Mouse (Mus musculus): ENCODE results near the gene Dennd4a. TPM values are rescaled to one million over a fixed set of nuclear protein-coding genes. Genes with fewer than 3 reads are reported as not detected.
"Not testable (repeated sequence)": the region's sequence is repeated elsewhere in the genome, so short reads cannot be mapped to it uniquely, and the experiment has no call there.

Gene Dennd4a
- polyA plus RNA-seq, 1 experiment: 32.3 TPM

- DNase-seq (ENCODE audit: extremely low spot score in 1 of 2, low spot score in 1 of 2): no peak
These were observed 1.3 kb upstream of the Dennd4a start for GRCm38 (mm10) chr9:64809851-64810250.

GRCm38 (mm10) chr9:64811538-64812474 is 666 bp downstream of the Dennd4a start:
- peak in 1 of 2 experiments; percentile 50 for DNase-seq (ENCODE audit: extremely low spot score in 1 of 2, low spot score in 1 of 2)

GRCm38 (mm10) chr9:64812475-64812860 is 1.3 kb downstream of the Dennd4a start:
- no peak for DNase-seq (ENCODE audit: extremely low spot score in 1 of 2, low spot score in 1 of 2)

GRCm38 (mm10) chr9:64814273-64814672 is 3.1 kb downstream of the Dennd4a start:
- DNase-seq (ENCODE audit: extremely low spot score in 1 of 2, low spot score in 1 of 2): peak in 1 of 2 experiments; percentile 27

GRCm38 (mm10) chr9:64819686-64820085 is 8.5 kb downstream of the Dennd4a start:
- not testable (repeated sequence) for DNase-seq (ENCODE audit: extremely low spot score in 1 of 2, low spot score in 1 of 2)

GRCm38 (mm10) chr9:64820086-64820795 is 9.1 kb downstream of the Dennd4a start:
- DNase-seq (ENCODE audit: extremely low spot score in 1 of 2, low spot score in 1 of 2): no peak

GRCm38 (mm10) chr9:64822235-64822634 is 11.1 kb downstream of the Dennd4a start:
- no peak for DNase-seq (ENCODE audit: extremely low spot score in 1 of 2, low spot score in 1 of 2)

GRCm38 (mm10) chr9:64824389-64825008 is 13.4 kb downstream of the Dennd4a start:
- no peak for DNase-seq (ENCODE audit: extremely low spot score in 1 of 2, low spot score in 1 of 2)

- no peak for DNase-seq (ENCODE audit: extremely low spot score in 1 of 2, low spot score in 1 of 2)
These were observed 19.0 kb downstream of the Dennd4a start for GRCm38 (mm10) chr9:64830092-64830618.

GRCm38 (mm10) chr9:64830641-64831040 is 19.5 kb downstream of the Dennd4a start:
- no peak for DNase-seq (ENCODE audit: extremely low spot score in 1 of 2, low spot score in 1 of 2)

- no peak for DNase-seq (ENCODE audit: extremely low spot score in 1 of 2, low spot score in 1 of 2)
These were observed 20.6 kb downstream of the Dennd4a start for GRCm38 (mm10) chr9:64831760-64832159.

GRCm38 (mm10) chr9:64834418-64834817 is 23.3 kb downstream of the Dennd4a start:
- no peak for DNase-seq (ENCODE audit: extremely low spot score in 1 of 2, low spot score in 1 of 2)

- no peak for DNase-seq (ENCODE audit: extremely low spot score in 1 of 2, low spot score in 1 of 2)
These were observed 34.2 kb downstream of the Dennd4a start for GRCm38 (mm10) chr9:64845355-64845754.

GRCm38 (mm10) chr9:64849548-64849947 is 38.4 kb downstream of the Dennd4a start:
- DNase-seq (ENCODE audit: extremely low spot score in 1 of 2, low spot score in 1 of 2): no peak

- no peak for DNase-seq (ENCODE audit: extremely low spot score in 1 of 2, low spot score in 1 of 2)
These were observed 48.9 kb downstream of the Dennd4a start for GRCm38 (mm10) chr9:64860083-64860482.

- no peak for DNase-seq (ENCODE audit: extremely low spot score in 1 of 2, low spot score in 1 of 2)
These were observed 51.5 kb downstream of the Dennd4a start for GRCm38 (mm10) chr9:64862687-64863086.

- DNase-seq (ENCODE audit: extremely low spot score in 1 of 2, low spot score in 1 of 2): no peak
These were observed 74.9 kb downstream of the Dennd4a start for GRCm38 (mm10) chr9:64886008-64886407.

GRCm38 (mm10) chr9:64896605-64897004 is 85.5 kb downstream of the Dennd4a start:
- peak; percentile 48 to 55 for DNase-seq (ENCODE audit: extremely low spot score in 1 of 2, low spot score in 1 of 2)

- no peak for DNase-seq (ENCODE audit: extremely low spot score in 1 of 2, low spot score in 1 of 2)
These were observed 91.7 kb downstream of the Dennd4a start for GRCm38 (mm10) chr9:64902866-64903265.

- DNase-seq (ENCODE audit: extremely low spot score in 1 of 2, low spot score in 1 of 2): peak; percentile 41 to 80
These were observed 92.2 kb downstream of the Dennd4a start for GRCm38 (mm10) chr9:64903386-64903785.

All from frontal cortex, adult 2 months (tissue).